Mouse (Mus musculus): ENCODE measurements around the gene Xk. TPM values are rescaled to one million over a fixed set of nuclear protein-coding genes. Genes with fewer than 3 reads are reported as not detected.

Xk gene
- polyA plus RNA-seq, 1 experiment from 2014 or later = 5.9 TPM

DNA sequence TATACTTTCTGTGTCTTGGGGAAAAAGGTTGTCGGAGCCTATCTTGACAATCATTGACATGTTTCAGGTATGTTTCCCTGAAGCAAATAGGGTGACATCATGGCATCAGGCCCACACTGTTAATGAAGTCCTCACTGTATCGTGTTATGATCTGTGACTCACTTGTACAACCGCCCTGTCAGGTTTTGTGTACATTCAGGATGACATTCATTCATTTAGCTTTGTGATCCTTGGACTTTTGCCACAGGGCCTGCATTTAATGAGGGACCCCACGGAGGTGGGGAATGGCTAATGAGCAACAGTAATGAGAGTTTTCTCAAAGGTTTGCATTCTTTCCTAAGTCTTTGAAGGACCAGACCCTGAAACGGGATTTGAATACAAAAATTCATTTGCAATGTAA is 23.6 kb upstream of the Xk start:
- H3K27ac ChIP-seq (ENCODE audit: low read depth) = no peak overlapping the region
- WGBS (ENCODE audit: insufficient replicate concordance) = 71% methylated on average over 5 of the region's 5 CpGs

DNA sequence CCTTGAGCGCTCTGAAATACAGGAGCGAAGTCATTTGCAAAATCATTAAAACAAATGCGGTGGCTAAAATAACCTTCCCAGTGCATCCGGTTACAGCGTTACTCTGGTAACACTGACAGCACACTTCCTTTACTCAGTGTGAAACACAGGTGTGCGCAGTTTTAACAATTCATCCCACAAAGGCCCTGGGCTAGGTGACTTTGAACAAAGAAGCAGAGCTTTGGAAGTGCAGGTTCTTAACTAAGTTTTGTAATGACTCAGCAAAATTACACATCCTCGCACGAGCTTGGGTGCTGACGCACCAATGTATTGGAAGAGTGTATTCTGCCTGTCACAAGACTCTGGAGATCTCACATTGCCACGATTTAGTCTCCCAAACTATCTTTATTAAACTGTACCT is 18.6 kb upstream of the Xk start:
- no peaks in the 10 kb centered on the region for H3K9me3 ChIP-seq (ENCODE audit: low read length)
- no peak for TF ChIP-seq CTCF (IDR thresholded peaks at IDR 0.05; ENCODE audit: low read depth)
- TF ChIP-seq EP300 (IDR thresholded peaks at IDR 0.05; ENCODE audit: low read depth) = no peak
- DNase-seq (no peak), ATAC-seq (0 out of 2 replicates have a peak, but pooled peaks have one; percentile 40)
- no peak overlapping the region for H3K4me3 ChIP-seq (ENCODE audit: low read depth, low read length)
- H3K36me3 ChIP-seq (replicated peaks; ENCODE audit: insufficient read depth, low read length) = no peaks in the 10 kb centered on the region
- no peak overlapping the region for H3K27ac ChIP-seq (ENCODE audit: low read depth)
- no peaks in the 10 kb centered on the region for H3K27me3 ChIP-seq (ENCODE audit: insufficient read depth, low read length)
- no peak overlapping the region for H3K9ac ChIP-seq (replicated peaks)
- no peaks in the 10 kb centered on the region for H3K4me1 ChIP-seq (ENCODE audit: insufficient read depth)
- WGBS (ENCODE audit: insufficient replicate concordance) = 62% methylated on average over 10 of the region's 10 CpGs
- no peak overlapping the region for H3K4me2 ChIP-seq (ENCODE audit: low read depth, low read length)

More for the DNA sequence above, 23.6 kb upstream of the Xk start:
- Histone ChIP-seq H3K4me3 (ENCODE audit: low read depth, low read length) (no peak overlapping the region), H3K9ac (replicated peaks) (no peak overlapping the region), H3K4me2 (ENCODE audit: low read depth, low read length) (no peak overlapping the region), H3K27me3 (ENCODE audit: insufficient read depth, low read length) (no peaks in the 10 kb centered on the region), H3K4me1 (ENCODE audit: insufficient read depth) (no peaks in the 10 kb centered on the region), H3K9me3 (ENCODE audit: low read length) (no peaks in the 10 kb centered on the region), H3K36me3 (replicated peaks; ENCODE audit: insufficient read depth, low read length) (no peaks in the 10 kb centered on the region)
- TF ChIP-seq EP300 (IDR thresholded peaks at IDR 0.05; ENCODE audit: low read depth) = no peak
- no peak for TF ChIP-seq CTCF (IDR thresholded peaks at IDR 0.05; ENCODE audit: low read depth)
- ATAC-seq (no peak), DNase-seq (no peak)

GRCm38 (mm10) chrX:9254901-9255300 is 17.7 kb upstream of the Xk start:
- H3K27ac ChIP-seq (ENCODE audit: low read depth) = peak overlapping the region; percentile 17; the same call in 1 of the 2 replicates
- no peak for TF ChIP-seq CTCF (IDR thresholded peaks at IDR 0.05; ENCODE audit: low read depth)
- TF ChIP-seq EP300 (IDR thresholded peaks at IDR 0.05; ENCODE audit: low read depth) = no peak
- peak overlapping the region; percentile 42 for H3K4me2 ChIP-seq (ENCODE audit: low read depth, low read length)
- H3K9ac ChIP-seq (replicated peaks) = 0 out of 2 replicates have a peak overlapping the region, but pooled peaks have one; percentile 1
- no peaks in the 10 kb centered on the region for H3K4me1 ChIP-seq (ENCODE audit: insufficient read depth)
- DNase-seq (no peak), ATAC-seq (no peak)
- no peaks in the 10 kb centered on the region for H3K27me3 ChIP-seq (ENCODE audit: insufficient read depth, low read length)
- peak overlapping the region; percentile 37; the same call in 1 of the 2 replicates for H3K4me3 ChIP-seq (ENCODE audit: low read depth, low read length)
- H3K9me3 ChIP-seq (ENCODE audit: low read length) = no peaks in the 10 kb centered on the region
- WGBS (ENCODE audit: insufficient replicate concordance) = 93% methylated on average over 3 of the region's 3 CpGs
- no peaks in the 10 kb centered on the region for H3K36me3 ChIP-seq (replicated peaks; ENCODE audit: insufficient read depth, low read length)

- Histone ChIP-seq H3K4me2 (ENCODE audit: low read depth, low read length) (peak within 1 kb of the TSS; percentile 42), H3K27ac (ENCODE audit: low read depth) (peak within 1 kb of the TSS; percentile 44), H3K9me3 (ENCODE audit: low read length) (no peaks in the 10 kb centered on the region), H3K4me3 (ENCODE audit: low read depth, low read length) (peak within 1 kb of the TSS; percentile 37), H3K27me3 (ENCODE audit: insufficient read depth, low read length) (no peaks in the 10 kb centered on the region), H3K36me3 (replicated peaks; ENCODE audit: insufficient read depth, low read length) (no peaks in the 10 kb centered on the region), H3K4me1 (ENCODE audit: insufficient read depth) (no peaks in the 10 kb centered on the region), H3K9ac (replicated peaks) (peak within 1 kb of the TSS; percentile 44; the same call in 1 of the 2 replicates)
- DNase-seq = no peak
- WGBS (ENCODE audit: insufficient replicate concordance) = 66% methylated on average over 5 of the region's 5 CpGs
- ATAC-seq = peak; percentile 85
- TF ChIP-seq CTCF (IDR thresholded peaks at IDR 0.05; ENCODE audit: low read depth) (no peak), EP300 (IDR thresholded peaks at IDR 0.05; ENCODE audit: low read depth) (peak; percentile 91)
Observed at GRCm38 (mm10) chrX:9256766-9257165, 15.8 kb upstream of the Xk start, which contains the start of gene Gm14862. TSS of gene Gm14862 (minus strand) at chrX:9256899.

DNA sequence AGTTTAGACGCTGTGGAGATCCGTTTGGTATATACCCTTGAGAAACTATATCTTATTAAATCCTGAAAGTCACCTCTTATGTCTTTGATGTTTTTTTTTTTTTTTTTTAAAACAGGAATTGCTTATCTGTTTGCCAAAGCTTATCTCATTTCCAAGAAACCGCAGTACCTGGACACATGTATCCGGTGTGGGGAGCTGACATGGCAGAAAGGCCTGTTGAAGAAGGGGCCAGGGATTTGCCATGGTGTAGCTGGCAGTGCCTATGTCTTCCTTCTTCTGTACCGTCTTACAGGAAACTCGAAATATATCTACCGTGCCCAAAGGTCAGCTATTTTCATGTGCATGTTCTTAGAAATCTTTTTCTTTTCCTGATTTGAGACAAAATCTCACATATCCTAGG is 14.7 kb upstream of the Xk start:
- Histone ChIP-seq H3K36me3 (replicated peaks; ENCODE audit: insufficient read depth, low read length) (no peaks in the 10 kb centered on the region), H3K9me3 (ENCODE audit: low read length) (no peaks in the 10 kb centered on the region), H3K27me3 (ENCODE audit: insufficient read depth, low read length) (no peaks in the 10 kb centered on the region), H3K4me2 (ENCODE audit: low read depth, low read length) (no peak overlapping the region), H3K27ac (ENCODE audit: low read depth) (no peak overlapping the region), H3K9ac (replicated peaks) (no peak overlapping the region), H3K4me3 (ENCODE audit: low read depth, low read length) (no peak overlapping the region), H3K4me1 (ENCODE audit: insufficient read depth) (no peaks in the 10 kb centered on the region)
- no peak for TF ChIP-seq EP300 (IDR thresholded peaks at IDR 0.05; ENCODE audit: low read depth)
- no peak for TF ChIP-seq CTCF (IDR thresholded peaks at IDR 0.05; ENCODE audit: low read depth)
- DNase-seq = no peak
- ATAC-seq = no peak
- 58% methylated on average over 7 of the region's 7 CpGs for WGBS (ENCODE audit: insufficient replicate concordance)

- Histone ChIP-seq H3K9me3 (ENCODE audit: low read length) (no peaks in the 10 kb centered on the region), H3K4me3 (ENCODE audit: low read depth, low read length) (no peak overlapping the region), H3K4me1 (ENCODE audit: insufficient read depth) (no peaks in the 10 kb centered on the region), H3K36me3 (replicated peaks; ENCODE audit: insufficient read depth, low read length) (no peaks in the 10 kb centered on the region), H3K9ac (replicated peaks) (no peak overlapping the region), H3K27me3 (ENCODE audit: insufficient read depth, low read length) (no peaks in the 10 kb centered on the region), H3K4me2 (ENCODE audit: low read depth, low read length) (no peak overlapping the region), H3K27ac (ENCODE audit: low read depth) (no peak overlapping the region)
- TF ChIP-seq CTCF (IDR thresholded peaks at IDR 0.05; ENCODE audit: low read depth) = no peak
- ATAC-seq (no peak), DNase-seq (no peak)
- WGBS (ENCODE audit: insufficient replicate concordance) = 73% methylated on average over 1 of the region's 1 CpGs
Observed at GRCm38 (mm10) chrX:9259267-9259666, 13.3 kb upstream of the Xk start.

DNA sequence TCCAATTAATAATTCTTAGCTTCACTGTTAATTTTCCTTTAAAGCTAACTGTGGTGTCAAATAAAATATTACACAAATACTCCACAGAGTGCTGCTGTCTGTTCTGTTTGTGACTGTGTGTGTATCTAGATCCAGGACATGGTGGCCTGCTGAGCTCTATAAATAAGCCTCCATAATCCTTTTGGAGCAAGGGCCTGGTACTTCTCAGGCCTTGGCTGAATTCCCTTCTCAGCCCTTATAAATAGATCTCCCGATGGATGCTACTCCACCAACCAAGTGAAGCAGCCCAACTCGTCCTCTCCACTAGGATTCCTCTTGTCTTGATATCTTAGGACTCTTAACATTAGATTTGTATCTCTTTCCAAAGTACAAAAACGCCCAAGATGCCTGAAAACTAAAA is 1.4 kb upstream of the Xk start:
- Histone ChIP-seq H3K4me2 (ENCODE audit: low read depth, low read length) (no peak overlapping the region), H3K4me3 (ENCODE audit: low read depth, low read length) (no peak overlapping the region), H3K36me3 (replicated peaks; ENCODE audit: insufficient read depth, low read length) (no peaks in the 10 kb centered on the region), H3K9ac (replicated peaks) (no peak overlapping the region), H3K4me1 (ENCODE audit: insufficient read depth) (0 out of 2 replicates have a peak, but pooled peaks cover 3% of the 10 kb centered on the region), H3K27ac (ENCODE audit: low read depth) (no peak overlapping the region), H3K27me3 (ENCODE audit: insufficient read depth, low read length) (no peaks in the 10 kb centered on the region), H3K9me3 (ENCODE audit: low read length) (no peaks in the 10 kb centered on the region)
- WGBS (ENCODE audit: insufficient replicate concordance) = 63% methylated on average over 3 of the region's 3 CpGs
- DNase-seq = no peak
- ATAC-seq = no peak
- TF ChIP-seq EP300 (IDR thresholded peaks at IDR 0.05; ENCODE audit: low read depth) = no peak
- TF ChIP-seq CTCF (IDR thresholded peaks at IDR 0.05; ENCODE audit: low read depth) = no peak

Data from liver, postnatal 0 days (tissue).